Mouse (Mus musculus) limb, embryonic 13.5 days (tissue): ENCODE results near the gene Ckap2. TPM values are rescaled to one million over a fixed set of nuclear protein-coding genes. Genes with fewer than 3 reads are reported as not detected.
A peak's percentile ranks its signal among the peaks of the same experiment; 100 is the strongest.
"Not testable (repeated sequence)": the region's sequence is repeated elsewhere in the genome, so short reads cannot be mapped to it uniquely, and the experiment has no call there.

ENCODE experiments used
- ATAC-seq: fragments of 200-750 bp; cut with Nextera tagmentation; 2 replicates; pipeline ENCODE4 v1.8.0; 2017; ENCODE audit warnings: low read depth, moderate number of reproducible peaks, moderate TSS enrichment; ENCODE audit not compliant: low FRiP score
- H3K27ac ChIP-seq: fragments of 300-500 bp; sonication (generic); 2 replicates; pipeline ENCODE4 v1.5.1; 2015; ENCODE audit warnings: inconsistent platforms, mild to moderate bottlenecking, moderate library complexity
- H3K27me3 ChIP-seq: fragments of 300-500 bp; sonication (generic); 2 replicates; pipeline ENCODE4 v1.6.1; 2015; ENCODE audit warnings: mild to moderate bottlenecking, inconsistent platforms
- H3K36me3 ChIP-seq: fragments of 300-500 bp; sonication (generic); 2 replicates; pipeline ENCODE4 v1.6.1; 2015; ENCODE audit warnings: inconsistent platforms, mild to moderate bottlenecking, moderate library complexity
- H3K4me1 ChIP-seq: fragments of 300-500 bp; sonication (generic); 2 replicates; pipeline ENCODE4 v1.6.1; 2015; ENCODE audit warnings: inconsistent platforms
- H3K4me2 ChIP-seq: fragments of 300-500 bp; sonication (generic); replicated peaks from 2 replicates; pipeline ENCODE4 v1.6.1; 2015; ENCODE audit warnings: inconsistent platforms, mild to moderate bottlenecking, moderate library complexity
- H3K4me3 ChIP-seq: fragments of 300-500 bp; sonication (generic); 2 replicates; pipeline ENCODE4 v1.5.1; 2015; ENCODE audit warnings: moderate library complexity, mild to moderate bottlenecking, inconsistent platforms
- H3K9ac ChIP-seq: fragments of 300-500 bp; sonication (generic); 2 replicates; pipeline ENCODE4 v1.6.1; 2015; ENCODE audit warnings: mild to moderate bottlenecking, inconsistent platforms
- H3K9me3 ChIP-seq: fragments of 300-500 bp; sonication (generic); 2 replicates; pipeline ENCODE4 v1.6.1; 2016; ENCODE audit warnings: inconsistent platforms
- WGBS: fragments of 180-500 bp; shearing (Covaris S2); methylation state at CpG from one replicate; pipeline ENCODE4 v1.1.7; 2015; 5-methylcytosine and 5-hydroxymethylcytosine counted together
- polyA plus RNA-seq: library from polyadenylated mRNA; unstranded; fragments of >200 nt; fragmentation: Nextera tagmentation; extraction: Ambion mirVana; gene quantifications from 2 replicates; pipeline ENCODE4 v1.2.1, GENCODE M21; 2015

Ckap2 gene
- polyA plus RNA-seq, 1 experiment from 2014 or later: 44.0 TPM

- no peaks in the 10 kb centered on the region for H3K27me3 ChIP-seq
- no peaks in the 10 kb centered on the region for H3K9me3 ChIP-seq
- H3K36me3 ChIP-seq: peaks cover 27% of the 10 kb centered on the region
- 97% methylated on average over 1 of the region's 1 CpGs for WGBS
- H3K4me2 ChIP-seq: no peak overlapping the region
- no peak overlapping the region for H3K9ac ChIP-seq
- H3K27ac ChIP-seq: no peak overlapping the region
- H3K4me1 ChIP-seq: no peaks in the 10 kb centered on the region
- ATAC-seq: no peak
- no peak overlapping the region for H3K4me3 ChIP-seq
Measured at GRCm38 (mm10) chr8:22143764-22144491, 41.7 kb downstream of the Ckap2 start.

GRCm38 (mm10) chr8:22142592-22142991 is 43.0 kb downstream of the Ckap2 start:
- H3K9me3 ChIP-seq: no peaks in the 10 kb centered on the region
- H3K27me3 ChIP-seq: no peaks in the 10 kb centered on the region
- H3K4me1 ChIP-seq: no peaks in the 10 kb centered on the region
- 83% methylated on average over 4 of the region's 4 CpGs for WGBS
- H3K4me3 ChIP-seq: no peak overlapping the region
- no peak overlapping the region for H3K9ac ChIP-seq
- ATAC-seq: no peak
- peaks cover 21% of the 10 kb centered on the region for H3K36me3 ChIP-seq
- no peak overlapping the region for H3K4me2 ChIP-seq
- H3K27ac ChIP-seq: no peak overlapping the region

- H3K9ac ChIP-seq: no peak overlapping the region
- peaks cover 16% of the 10 kb centered on the region for H3K36me3 ChIP-seq
- H3K4me3 ChIP-seq: no peak overlapping the region
- no peaks in the 10 kb centered on the region for H3K9me3 ChIP-seq
- ATAC-seq: no peak
- no peak overlapping the region for H3K4me2 ChIP-seq
- no peak overlapping the region for H3K27ac ChIP-seq
- 90% methylated on average over 4 of the region's 4 CpGs for WGBS
- H3K4me1 ChIP-seq: no peaks in the 10 kb centered on the region
- no peaks in the 10 kb centered on the region for H3K27me3 ChIP-seq
Measured at GRCm38 (mm10) chr8:22141836-22142385, 43.7 kb downstream of the Ckap2 start.

- H3K9ac ChIP-seq, H3K27ac ChIP-seq, H3K27me3 ChIP-seq, H3K9me3 ChIP-seq, H3K4me3 ChIP-seq, H3K36me3 ChIP-seq, H3K4me1 ChIP-seq: not testable (repeated sequence)
- ATAC-seq: peak; percentile 54; the same call in 1 of the 2 replicates
- 0 out of 2 replicates have a peak overlapping the region, but pooled peaks have one; percentile 11 for H3K4me2 ChIP-seq
- WGBS: 51% methylated on average over 9 of the region's 9 CpGs
Measured at GRCm38 (mm10) chr8:22136462-22136861, 49.2 kb downstream of the Ckap2 start.

- WGBS: 89% methylated on average over 5 of the region's 5 CpGs
- ATAC-seq: no peak
- H3K9me3 ChIP-seq: no peaks in the 10 kb centered on the region
- no peak overlapping the region for H3K9ac ChIP-seq
- no peak overlapping the region for H3K4me3 ChIP-seq
- H3K27ac ChIP-seq: no peak overlapping the region
- H3K4me1 ChIP-seq: no peaks in the 10 kb centered on the region
- peaks cover 5% of the 10 kb centered on the region; the same call in 1 of the 2 replicates for H3K36me3 ChIP-seq
- no peak overlapping the region for H3K4me2 ChIP-seq
- no peaks in the 10 kb centered on the region for H3K27me3 ChIP-seq
Measured at GRCm38 (mm10) chr8:22134750-22135135, 50.9 kb downstream of the Ckap2 start.

GRCm38 (mm10) chr8:22134078-22134749 is 51.4 kb downstream of the Ckap2 start:
- Histone ChIP-seq H3K9me3 (no peaks in the 10 kb centered on the region), H3K4me3 (no peak overlapping the region), H3K27me3 (no peaks in the 10 kb centered on the region), H3K4me2 (no peak overlapping the region), H3K4me1 (no peaks in the 10 kb centered on the region), H3K27ac (no peak overlapping the region), H3K36me3 (peaks cover 5% of the 10 kb centered on the region), H3K9ac (no peak overlapping the region)
- ATAC-seq: no peak
- WGBS: 91% methylated on average over 7 of the region's 7 CpGs

- ATAC-seq: no peak
- Histone ChIP-seq H3K4me2 (no peak overlapping the region), H3K27ac (no peak overlapping the region), H3K9me3 (no peaks in the 10 kb centered on the region), H3K4me1 (no peaks in the 10 kb centered on the region), H3K9ac (no peak overlapping the region), H3K36me3 (peaks cover 15% of the 10 kb centered on the region), H3K4me3 (no peak overlapping the region), H3K27me3 (no peaks in the 10 kb centered on the region)
- WGBS: 79% methylated on average over 12 of the region's 12 CpGs
Measured at GRCm38 (mm10) chr8:22132062-22132461, 53.6 kb downstream of the Ckap2 start.

- H3K36me3 ChIP-seq: peaks cover 10% of the 10 kb centered on the region
- H3K27me3 ChIP-seq: no peaks in the 10 kb centered on the region
- ATAC-seq: peak; percentile 80
- H3K9ac ChIP-seq: peak within 1 kb of the TSS; percentile 57
- 2% methylated on average over 29 of the region's 29 CpGs for WGBS
- H3K4me1 ChIP-seq: peaks cover 6% of the 10 kb centered on the region; the same call in 1 of the 2 replicates
- peak within 1 kb of the TSS; percentile 47 for H3K4me3 ChIP-seq
- no peaks in the 10 kb centered on the region for H3K9me3 ChIP-seq
- H3K4me2 ChIP-seq: peak within 1 kb of the TSS; percentile 81
- no peak within 1 kb of the TSS for H3K27ac ChIP-seq
Measured at GRCm38 (mm10) chr8:22124220-22125152, 61.1 kb downstream of the Ckap2 start, which contains the start of gene Nek5. Gene Nek5, minus strand, starts transcription at chr8:22125053.

Other genes starting within 250 kb of the Ckap2 start
- gene Defb35, start 247.5 kb downstream of the Ckap2 start, polyA plus RNA-seq: not detected in 2 replicates
- not detected in 2 replicates for gene Defb13, start 239.1 kb downstream of the Ckap2 start, polyA plus RNA-seq
- gene Fam90a1a, start 227.1 kb downstream of the Ckap2 start, polyA plus RNA-seq: not detected in 2 replicates
- not detected in 2 replicates for gene Ccdc70, start 216.0 kb downstream of the Ckap2 start, polyA plus RNA-seq
- gene Atp7b, start 125.5 kb downstream of the Ckap2 start, polyA plus RNA-seq: 0.65 and 0.83 TPM in 2 replicates
- gene Alg11, start 125.1 kb downstream of the Ckap2 start, polyA plus RNA-seq: 47.2 and 48.7 TPM in 2 replicates
- gene Nek5, start 60.8 kb downstream of the Ckap2 start, polyA plus RNA-seq: 0.08 and 0.22 TPM in 2 replicates
- gene Nek3, start 19.4 kb downstream of the Ckap2 start, polyA plus RNA-seq: 5.7 and 6.0 TPM in 2 replicates
- 35.0 and 37.9 TPM in 2 replicates for gene Vps36, start 7.0 kb upstream of the Ckap2 start, polyA plus RNA-seq
- gene Thsd1, start 41.5 kb upstream of the Ckap2 start, polyA plus RNA-seq: 9.7 and 12.1 TPM in 2 replicates
- not detected in 2 replicates for gene Tpte, start 97.6 kb upstream of the Ckap2 start, polyA plus RNA-seq
- gene Slc25a15, start 212.8 kb upstream of the Ckap2 start, polyA plus RNA-seq: 17.0 and 17.3 TPM in 2 replicates
- gene Mrps31, start 225.5 kb upstream of the Ckap2 start, polyA plus RNA-seq: 36.2 and 36.7 TPM in 2 replicates